Mouse (Mus musculus) kidney, adult 9 months (tissue): Measurements from ENCODE around the gene Cxcl14.

ENCODE experiments used
- DNase-seq: peaks from one replicate; pipeline ENCODE4 v3.0.0; 2022

Cxcl14 gene

DNA sequence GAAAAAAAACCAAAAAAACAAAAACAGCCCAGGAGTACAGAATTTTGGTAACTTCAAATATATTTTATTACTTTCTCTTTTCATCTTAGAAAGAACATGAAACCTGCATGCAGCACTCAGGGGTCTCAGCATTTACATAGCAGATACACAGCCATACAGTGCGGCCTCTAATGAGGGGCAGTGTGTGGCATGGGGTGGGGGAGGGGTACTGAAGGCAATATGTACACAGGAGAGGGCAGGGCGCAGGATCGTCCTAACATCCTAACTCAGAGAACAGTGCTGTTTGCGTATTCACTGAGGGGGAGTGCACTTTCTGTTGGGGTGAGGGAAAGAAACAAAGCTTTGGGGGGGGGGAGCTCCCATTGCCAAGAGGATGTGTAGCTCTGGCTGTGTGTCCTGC is 7.8 kb downstream of the Cxcl14 start:
- DNase-seq = no peak

DNA sequence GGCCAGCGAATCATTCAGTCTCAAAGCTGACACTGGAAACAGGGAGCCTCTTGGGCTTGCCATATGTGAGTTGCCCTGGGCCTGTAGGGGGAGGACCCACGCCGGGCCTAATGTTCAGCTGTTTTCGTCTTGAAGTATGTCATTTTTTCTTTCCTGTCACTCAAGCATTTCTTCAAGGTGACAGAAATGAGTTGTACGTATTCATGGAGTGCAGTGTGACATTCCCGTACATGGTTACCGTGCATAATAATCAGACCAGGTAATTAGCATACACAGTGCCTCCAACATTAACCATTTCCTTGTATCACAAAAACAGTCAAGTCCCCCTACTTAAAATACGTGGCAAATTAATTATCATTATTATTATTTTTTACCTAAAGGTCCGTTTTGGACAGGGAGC is 9.3 kb downstream of the Cxcl14 start:
- no peak for DNase-seq

DNA sequence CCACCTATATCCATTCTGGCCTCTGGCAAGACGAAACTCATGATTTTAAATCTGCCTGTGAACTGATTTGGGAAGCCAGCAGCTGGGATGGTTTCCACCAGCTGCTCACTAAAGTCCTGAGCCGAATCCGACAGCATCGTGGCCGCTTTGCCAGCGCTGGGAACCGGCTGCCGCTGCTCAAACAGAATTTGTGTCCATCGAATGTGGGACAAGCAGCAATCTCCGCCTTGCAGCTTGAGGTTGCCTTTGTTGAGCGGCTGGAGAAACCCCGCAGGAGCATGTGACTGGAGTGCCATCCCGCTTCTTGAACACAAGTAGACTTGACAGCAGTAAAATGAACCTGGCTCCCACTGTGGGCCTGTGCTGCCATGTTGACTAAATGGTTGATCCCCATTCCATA is 13.0 kb downstream of the Cxcl14 start:
- no peak for DNase-seq

DNA sequence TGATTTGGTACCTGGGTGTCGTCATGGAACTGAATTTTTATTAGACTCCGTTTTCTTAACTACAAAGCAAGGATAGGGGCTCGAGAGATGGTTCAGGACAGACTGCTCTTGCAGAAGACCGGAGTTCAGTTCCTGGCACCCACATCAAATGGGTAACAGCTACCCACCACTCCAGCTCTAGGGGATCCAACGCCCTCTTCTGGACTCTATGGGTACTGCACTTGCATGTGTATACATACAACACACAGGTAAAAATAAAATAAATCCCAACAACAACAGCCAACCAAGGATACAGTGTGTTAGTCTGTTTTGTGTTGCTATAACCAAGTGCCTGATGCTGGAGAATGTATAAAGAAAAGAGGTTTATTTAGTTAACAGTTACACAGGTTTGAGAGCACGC is 16.0 kb downstream of the Cxcl14 start:
- DNase-seq = no peak

DNA sequence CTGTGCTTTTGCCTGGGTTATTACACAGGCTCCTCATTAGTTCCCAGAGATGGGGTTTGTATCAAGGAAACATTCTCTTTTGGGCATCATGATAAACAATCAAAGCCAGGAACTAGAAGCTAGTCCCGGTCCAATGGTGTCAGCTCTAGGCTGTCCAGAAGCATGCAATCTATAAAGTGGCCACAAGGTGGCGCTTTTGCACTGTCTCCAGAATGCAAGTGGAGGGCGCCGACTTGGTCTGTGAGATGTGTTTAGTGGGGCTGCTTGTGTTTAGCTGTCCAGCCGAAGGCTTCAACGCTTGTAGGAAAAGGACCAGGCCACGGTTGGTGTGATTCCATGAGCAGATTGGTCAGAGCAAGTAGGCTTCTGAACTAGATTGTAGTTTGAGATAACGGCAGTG is 16.9 kb downstream of the Cxcl14 start:
- DNase-seq = peak; percentile 79

DNA sequence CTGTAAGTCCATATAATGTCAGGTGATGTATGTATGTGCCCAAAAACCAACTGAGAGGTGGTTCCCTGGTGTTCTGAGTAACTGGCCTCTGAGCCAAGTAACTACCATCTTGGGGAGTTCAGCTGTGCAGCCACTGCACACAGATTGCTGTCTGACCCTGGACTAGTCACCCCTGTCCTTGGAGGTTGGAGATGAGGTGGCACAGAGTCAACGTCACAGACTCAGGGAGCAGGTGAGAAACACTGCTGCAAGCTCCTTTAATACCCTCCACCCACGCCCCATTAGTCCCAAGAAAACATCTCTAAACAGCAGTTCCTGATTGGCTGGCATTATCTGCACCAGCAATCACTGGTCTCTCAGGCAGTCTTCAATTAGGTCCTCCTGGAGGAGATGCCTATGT is 21.2 kb downstream of the Cxcl14 start:
- no peak for DNase-seq

DNA sequence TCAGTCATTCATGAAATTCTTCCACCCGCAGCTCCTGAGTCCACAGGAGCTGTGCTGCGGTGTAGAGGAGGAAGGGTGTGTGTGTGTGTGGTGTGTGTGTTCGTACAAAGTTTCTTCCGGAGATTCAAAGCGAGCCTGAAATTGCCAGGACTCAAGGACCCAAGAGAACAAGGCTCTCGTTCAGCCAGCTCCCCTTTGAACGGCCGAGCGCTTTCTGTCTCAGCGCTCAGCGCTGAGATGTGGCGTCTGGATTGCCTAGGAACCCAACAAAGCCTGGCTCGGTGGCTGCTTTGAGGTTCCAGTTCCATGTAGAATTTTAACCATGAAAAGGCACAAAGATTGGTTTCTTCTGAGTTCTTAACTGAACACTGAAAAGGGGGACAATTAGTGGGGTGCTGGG is 26.2 kb downstream of the Cxcl14 start:
- no peak for DNase-seq

DNA sequence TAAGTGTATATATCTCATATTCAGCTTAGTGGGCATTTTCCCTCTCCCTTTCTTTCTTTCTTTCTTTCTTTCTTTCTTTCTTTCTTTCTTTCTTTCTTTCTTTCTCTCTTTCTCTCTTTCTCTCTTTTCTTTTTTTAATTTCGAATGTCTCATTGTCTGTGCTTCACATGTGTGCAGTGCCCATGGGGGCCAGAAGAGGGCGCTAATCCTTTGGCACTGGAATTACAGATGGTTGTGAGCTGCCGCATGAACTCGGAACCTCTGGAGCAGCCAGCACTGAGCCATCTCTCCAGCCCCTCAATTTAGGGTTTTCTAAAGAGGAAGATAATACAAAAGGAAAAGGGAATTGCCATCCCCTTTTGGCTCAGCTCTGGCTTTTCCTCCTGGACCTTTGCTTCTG is 29.0 kb downstream of the Cxcl14 start:
- no peak for DNase-seq

DNA sequence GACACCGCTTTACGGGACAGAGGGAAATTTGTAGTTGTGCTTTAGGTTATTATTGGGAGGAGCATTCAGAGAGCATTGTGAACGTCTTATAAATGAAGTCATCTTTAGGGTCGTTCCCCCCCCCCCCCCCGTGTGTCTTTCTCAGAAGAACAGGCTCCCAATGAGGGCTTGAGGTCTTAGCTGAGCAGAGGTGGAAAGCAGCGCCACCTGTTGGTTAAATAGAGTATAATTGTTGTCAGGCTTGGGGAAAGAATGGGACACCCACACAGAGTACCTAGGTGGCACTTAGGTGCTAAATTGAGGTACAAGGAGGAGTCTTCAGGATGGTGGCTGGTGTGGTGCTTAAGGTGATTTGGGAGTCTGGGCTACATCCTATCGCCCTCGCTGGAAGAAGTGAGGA is 29.9 kb downstream of the Cxcl14 start:
- peak; percentile 25 for DNase-seq

DNA sequence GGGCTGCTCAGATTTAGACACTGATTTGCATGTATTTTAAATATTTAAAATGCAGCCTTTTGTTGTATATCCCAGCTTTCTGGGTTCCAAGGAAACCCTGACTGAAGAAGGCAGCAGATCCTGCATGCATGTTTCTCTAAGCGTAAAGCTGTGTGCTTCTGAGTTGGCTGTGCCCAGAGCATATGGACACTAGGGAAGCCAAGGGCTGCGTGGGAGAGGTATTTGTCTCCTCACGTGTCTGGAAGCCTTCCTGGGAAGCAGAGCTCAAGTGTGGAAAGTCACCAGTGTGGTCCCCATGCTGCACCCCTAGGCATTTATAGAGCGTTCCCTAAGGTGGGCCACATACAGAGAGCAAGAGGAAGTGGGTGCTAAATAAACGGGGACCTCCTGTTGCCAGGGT is 30.7 kb downstream of the Cxcl14 start:
- DNase-seq = no peak

DNA sequence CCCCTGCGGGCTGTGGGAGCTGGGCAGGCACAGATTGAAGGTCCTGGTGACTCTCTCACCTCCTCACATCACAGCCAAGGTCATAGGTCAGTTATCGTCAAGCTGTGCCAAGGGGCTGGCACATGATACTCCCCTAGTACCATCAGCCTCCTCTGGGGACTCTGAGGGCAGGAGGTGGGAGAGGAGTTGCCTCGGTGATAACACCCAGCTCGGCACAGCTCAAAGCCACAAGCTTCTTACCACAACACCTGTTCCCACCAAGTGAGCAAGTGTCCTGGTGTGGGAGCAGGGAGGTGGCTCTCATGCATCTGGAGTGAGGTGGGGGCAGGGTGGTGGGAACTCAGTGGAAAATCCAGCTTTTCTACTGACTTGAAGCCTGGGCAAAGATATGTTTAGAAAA is 34.1 kb downstream of the Cxcl14 start:
- no peak for DNase-seq

DNA sequence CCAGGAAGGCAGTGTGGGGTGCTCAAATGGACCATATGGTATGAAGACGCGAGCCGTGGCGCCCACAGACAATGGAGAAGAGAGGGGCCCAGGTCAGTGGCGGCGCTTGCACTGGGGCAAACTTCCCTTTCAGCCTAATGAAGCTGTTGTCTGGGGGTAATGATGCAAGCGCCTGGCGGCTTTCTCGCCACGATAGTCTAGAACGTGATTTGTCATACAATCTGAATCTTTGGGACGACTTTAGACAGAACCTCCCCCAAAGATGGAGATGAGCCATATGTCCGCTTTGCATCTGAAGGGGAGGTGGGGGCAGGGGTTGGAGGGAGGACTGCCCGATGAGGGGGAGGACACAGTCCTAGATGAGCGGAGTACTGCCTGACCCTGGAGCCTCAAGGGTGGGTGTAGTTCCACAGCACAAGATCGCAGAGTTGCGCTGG is 36.0 kb downstream of the Cxcl14 start:
- no peak for DNase-seq

DNA sequence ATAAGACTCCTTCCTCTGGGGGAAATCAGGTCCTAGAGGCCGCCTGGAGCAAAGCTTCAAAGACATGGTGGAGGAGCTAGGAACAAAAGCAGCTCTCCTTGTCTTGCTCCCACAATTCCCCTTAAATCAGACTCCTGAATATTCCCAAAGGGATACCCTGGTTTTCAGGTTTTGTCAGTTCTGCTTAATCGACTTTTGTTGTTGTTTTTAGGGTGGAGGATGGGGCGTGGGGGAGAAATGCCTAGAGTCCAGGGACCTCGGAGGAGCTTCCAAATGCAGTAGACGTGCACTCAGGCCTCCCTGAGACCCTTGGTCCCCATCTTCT is 36.5 kb downstream of the Cxcl14 start:
- no peak for DNase-seq

DNA sequence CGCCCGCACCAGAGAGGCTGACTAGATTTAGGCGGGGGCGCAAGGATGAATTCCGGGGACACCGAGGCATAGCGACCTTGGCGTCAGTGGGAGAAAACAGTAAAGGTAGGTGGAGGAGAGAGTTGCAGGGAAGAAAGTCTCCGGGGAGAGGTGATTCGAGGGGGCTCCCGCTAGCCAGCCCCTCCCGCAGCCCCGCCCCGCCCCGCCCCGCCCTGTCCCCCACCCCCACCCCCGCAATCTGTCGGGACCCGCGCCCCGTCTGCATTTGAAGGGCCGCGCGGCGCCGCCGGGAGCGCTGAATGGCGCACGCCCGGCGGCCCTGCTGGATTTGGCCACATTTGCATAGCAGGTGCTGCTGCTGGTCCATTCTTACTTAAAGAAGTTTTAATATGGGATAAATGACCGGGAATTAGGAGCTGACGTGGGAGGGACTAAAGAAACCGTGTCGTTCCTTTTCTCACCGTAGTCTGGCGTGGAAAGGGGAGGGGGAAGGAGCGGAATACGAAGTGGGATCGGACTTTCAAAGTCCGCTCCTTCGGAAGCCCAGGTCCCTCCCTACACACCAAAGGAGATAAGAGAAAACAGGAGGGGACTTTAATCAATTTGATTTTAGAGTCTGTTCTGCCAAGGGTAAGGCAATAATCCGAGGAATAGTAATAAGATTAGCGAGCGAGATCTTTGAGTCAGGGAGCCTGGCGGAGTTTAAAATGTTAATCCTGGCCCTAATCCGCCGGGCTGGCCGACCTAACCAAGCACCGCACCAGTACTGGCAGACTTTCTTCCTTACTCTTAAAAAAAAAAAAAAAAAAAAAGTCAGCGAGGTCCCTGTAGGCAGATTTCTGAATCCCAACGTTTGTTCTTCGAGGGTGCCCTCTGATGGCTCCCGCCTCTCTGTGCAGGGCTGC is 37.1 kb downstream of the Cxcl14 start:
- DNase-seq = no peak

DNA sequence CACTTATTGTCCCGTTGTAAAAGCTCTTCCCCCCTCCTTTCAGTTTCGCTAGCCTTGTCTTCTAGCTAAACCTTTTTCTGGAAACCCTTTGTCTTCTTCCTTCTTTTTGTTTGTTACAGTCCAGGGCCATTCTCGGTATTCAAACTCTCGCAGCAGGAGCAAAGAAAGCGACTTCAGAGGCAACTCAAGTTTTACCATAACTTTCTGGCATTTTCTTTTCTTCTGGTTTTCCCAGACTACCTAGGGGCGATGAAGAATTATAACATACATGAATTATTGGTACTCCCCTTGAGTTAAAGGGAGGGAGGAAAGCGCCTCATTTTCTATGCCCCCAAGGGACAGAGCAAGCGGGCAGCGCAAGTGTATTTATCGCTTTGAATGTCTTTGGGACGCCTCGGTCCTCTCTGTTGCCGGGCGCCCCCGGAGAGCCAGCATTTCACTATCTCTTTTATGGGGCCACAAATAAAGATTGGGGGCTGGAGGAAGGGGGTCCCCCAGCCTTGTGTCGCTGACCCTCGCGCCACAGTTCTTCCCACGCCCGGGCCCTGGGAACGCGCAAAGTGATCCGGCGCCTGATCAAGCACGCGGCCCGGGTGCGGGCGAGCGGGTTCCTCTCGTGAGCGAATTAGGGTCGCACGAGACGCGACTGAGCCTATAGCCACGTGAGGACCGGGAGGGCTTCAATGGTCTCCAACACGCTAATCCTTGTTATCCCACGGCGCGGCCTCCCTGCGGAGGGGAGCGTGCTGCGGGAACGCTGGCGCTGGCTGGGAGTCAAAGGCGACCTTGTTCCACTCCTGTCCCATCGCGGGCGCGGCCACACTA is 37.9 kb downstream of the Cxcl14 start:
- no peak for DNase-seq

DNA sequence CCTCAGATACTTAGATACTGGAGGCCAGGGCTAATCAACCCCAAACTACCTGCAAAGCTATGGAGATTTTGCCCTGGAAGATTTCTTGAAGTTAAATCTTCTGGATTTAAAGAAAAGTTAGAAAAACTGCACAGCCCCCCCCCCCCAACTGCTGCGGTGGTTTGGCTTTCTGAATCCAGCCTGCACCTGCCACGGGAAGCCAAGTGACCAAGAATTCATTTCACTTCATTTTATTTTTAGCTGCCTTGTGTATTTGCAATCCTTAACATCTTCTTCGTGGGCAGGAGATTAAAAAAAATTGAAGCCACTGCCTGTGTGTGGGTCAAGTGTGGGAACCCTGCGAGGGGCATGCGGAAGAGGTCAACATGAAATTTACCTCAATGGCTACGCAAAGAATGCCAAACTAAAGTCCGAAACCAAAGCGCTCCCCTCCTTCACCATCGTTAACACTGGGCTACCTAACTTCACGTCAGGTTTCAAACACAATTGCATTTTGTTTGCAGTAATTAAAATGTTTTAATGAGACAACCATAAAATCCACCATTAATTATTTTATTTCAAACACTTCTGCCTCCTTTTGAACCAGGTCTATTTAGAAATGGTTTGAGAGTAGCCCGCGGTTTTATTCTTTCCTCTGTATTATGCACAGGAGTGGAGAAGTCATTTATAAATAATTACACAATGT is 38.7 kb downstream of the Cxcl14 start:
- DNase-seq = no peak

DNA sequence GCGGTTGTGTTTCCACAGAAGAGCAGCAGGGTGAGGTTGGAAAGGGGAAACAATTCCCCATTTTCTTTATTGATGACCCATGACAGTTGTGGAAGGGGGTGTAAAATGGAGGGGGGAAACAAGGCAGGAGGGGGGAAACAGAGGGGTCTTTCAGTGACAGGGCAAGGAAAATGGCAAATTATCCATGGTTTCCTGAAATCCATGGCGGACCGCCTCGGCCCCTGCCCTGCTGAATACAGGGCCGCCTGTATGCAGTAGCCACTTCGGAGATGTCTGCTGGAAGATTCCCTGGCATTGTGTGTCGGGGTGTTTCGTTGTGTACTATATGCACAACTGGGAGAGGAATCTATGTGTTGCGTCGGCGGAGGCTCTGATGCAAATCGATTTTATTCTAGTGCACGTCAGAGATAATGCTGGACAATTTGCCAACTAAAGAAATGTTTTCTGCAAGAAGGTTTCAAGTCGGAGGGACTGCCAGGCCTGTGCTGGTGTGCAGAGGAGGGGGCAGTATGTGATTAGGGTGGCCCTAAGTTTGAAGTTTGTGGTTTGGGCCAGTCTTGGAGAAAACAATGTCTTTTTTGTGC is 39.5 kb downstream of the Cxcl14 start:
- DNase-seq = no peak

DNA sequence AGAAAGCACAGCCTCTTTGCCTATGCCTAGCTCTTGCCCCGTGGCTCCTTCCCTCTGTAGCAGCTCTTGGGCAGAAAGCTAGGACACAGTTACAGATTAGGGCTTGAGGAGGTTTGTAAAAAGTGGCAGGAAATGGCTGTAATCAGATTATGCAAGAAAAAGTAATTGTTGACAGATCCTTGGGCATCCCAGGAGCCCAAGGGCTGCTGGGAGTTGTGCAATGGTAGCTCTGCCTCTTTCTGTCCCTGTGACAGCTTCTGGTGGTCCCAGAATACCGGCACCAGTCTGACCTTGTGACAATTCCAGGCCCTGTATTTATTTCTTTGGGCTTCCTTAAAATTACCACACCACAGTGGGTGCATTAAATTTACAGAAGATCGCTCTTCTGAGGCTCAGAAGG is 43.0 kb downstream of the Cxcl14 start:
- DNase-seq = no peak

DNA sequence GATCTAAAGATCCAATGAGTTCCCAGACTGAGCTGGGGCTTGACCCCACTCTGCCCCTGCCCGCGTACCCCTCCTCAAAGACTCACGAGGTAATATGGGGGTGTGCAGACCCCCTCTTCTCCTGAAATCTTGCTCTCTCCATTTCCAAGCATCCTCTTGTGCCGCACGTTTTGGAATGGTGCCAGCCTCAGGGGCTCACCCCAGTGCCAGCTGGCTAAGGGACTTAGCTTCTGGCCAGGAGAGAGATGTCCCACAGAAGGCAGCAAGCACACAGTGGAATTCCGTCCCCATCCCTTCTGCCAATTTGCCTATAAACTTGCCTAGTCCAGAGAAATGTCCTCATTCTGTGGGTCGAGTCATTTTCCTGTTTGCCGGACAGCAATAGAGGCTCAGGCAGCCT is 43.6 kb downstream of the Cxcl14 start:
- no peak for DNase-seq

DNA sequence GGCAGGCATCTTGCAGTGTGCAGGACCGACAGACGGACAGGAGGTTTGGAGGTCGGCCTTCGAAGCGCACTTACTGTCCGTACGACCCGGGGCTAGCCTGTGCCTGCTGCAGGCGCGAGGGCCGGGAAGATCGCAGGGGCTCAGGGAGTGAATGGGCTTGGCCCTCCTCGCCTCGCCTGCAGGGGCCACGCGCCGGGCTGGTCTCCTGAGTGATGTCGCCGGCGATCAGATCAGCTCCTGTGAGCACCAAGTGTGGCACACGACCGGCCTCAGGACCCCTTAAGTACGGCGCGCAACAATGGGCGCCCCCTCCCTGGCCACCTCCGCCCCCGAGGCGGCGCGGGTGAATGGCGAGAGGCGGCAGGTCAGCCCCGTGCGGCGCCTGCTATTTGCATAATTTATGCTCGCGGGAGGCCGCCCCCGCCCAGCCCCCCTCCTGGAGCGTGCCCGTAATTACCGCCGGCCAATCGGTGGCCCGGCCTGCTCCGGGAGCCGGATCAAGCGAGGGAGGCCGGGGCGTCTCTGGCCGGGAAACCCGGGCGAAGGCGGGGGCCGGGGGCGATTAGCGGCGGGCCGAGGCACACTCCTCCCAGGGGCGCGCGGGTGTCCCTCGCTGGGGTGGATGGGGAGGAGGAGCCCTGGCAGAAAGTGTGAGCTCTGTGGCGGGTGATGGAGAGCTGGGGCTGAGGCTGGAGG is 44.3 kb downstream of the Cxcl14 start, which contains the start of gene Neurog1:
Neurog1 (minus strand) TSS at position 240 of the 696 bp plus-strand sequence.
- no peak for DNase-seq

DNA sequence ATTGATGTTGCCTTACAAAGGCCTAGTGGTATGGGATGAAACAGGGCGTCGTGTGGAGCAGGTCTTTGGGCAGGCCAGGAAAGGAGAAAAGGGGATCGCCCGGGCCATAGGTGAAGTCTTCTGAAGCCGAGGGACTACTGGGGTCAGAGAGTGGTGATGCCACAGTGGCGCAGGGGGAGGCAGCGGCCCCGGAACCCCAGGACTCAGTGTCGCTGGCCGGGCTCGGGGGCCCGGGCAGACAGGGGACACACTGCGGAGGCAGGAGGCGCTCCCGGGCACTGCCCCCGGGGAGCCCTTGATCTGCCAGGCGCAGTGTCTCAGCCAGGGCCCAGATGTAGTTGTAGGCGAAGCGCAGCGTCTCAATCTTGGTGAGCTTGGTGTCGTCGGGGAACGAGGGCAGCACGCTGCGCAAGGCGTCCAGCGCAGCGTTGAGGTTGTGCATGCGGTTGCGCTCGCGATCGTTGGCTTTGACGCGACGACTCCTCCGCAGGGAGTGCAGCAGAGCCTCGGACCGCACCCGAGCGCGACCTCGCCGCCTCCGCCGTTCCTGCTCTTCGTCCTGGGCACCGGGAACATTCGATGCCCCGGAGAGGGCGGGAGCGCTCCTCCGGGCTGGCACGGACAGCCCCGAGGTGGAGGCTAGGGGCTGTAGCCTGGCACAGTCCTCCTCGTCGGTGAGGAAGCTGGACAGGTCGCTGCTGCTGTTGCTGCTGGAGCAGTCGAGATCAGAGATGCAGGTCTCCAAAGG is 45.0 kb downstream of the Cxcl14 start:
- DNase-seq = no peak
